Mouse (Mus musculus): ENCODE data around the gene Ifi203. TPM values are rescaled to one million over a fixed set of nuclear protein-coding genes. Genes with fewer than 3 reads are reported as not detected.
"Not testable (repeated sequence)": the region's sequence is repeated elsewhere in the genome, so short reads cannot be mapped to it uniquely, and the experiment has no call there.

Ifi203 gene
- total RNA-seq (2021) = 10 to 100 TPM; 10.3 to 14.7 TPM
- long read RNA-seq, experiment 1 = 0 reads
- long read RNA-seq, experiment 2, partial matches to known transcripts = 1 of 1 reads
- long read RNA-seq, experiment 2, other reads (novel, unspliced or antisense) = 0 of 1 reads

DNA sequence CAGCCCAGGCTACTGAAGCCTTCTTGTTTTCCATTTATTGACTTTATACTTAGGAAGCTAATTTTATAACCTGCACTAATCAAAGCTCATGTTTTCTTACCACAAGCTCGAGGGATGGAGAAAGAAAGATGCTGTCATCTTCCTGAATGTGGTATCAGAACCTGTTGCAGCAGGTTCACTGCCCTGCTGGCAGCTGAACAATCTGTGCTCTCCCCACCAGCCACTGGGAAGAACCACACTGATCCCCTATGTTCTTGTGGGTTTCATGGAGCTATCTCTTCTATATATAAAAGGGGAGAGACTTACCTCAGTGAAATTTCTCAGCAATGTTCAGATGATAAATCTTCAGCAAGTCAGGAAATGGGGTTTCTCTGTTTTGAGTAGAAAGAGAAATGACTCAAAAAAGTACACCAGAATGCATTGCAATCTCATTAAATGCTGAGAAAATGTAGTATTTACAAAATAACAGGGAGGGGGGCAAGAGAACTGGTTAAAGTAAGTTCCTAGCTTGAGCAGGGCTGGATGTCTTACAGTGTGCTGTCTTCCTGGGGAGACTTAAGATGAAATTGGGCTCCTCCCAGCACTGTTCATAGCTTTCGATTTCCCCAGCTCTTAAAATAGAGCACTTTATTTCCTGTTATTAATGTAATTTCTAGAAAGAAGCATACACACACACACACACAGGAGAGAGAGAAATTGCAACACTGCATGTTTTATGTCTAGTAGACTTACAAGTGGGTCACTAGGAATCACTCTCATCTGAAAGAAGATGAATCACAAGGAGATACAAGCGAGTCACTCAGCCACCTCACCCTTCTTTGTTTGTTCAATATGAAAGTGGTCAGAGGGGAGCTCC lies at the start of gene Ifi203, which contains the start of gene Mndal:
Gene Ifi203 (minus strand): TSS at position 749 of the 856 bp plus-strand sequence.
Gene Mndal (minus strand): TSS at position 568 of the 856 bp plus-strand sequence.
- not testable (repeated sequence) for DNase-seq (ENCODE audit: low spot score in 2 of 2)

DNA sequence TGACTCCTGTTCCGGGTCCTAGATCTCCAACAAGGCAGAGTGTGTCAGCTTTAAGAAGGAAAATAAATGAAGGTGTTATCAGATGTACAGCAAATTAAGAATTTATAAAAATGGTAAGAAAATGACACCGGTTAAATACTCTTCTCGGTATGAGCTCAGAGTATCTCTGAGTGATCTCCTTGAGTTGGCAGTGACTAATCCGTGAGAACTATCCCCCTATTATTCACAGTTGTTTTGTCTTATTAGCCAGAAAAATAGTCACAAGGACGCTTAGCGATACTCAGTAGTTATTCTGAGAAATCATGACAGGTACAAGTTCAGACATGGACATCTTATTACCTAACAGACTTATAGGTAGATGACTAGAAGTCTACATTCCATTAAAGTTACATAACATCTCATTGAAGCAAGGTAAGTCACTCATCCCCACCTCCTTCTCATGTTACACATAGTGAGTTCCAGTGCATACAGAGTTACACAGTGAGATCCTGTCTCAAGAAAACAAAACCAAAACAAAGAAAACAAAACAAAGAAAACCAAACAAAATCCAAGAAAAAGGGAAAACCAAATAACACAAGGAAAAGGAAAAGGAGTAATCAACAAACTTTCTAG lies 40.3 kb upstream of the Ifi203 start, which contains the start of gene Ifi202b:
Gene Ifi202b (minus strand): TSS at position 51 of the 612 bp plus-strand sequence.
- not testable (repeated sequence) for DNase-seq (ENCODE audit: low spot score in 2 of 2)

- DNase-seq (ENCODE audit: low spot score in 2 of 2) = not testable (repeated sequence)
Measured at GRCm38 (mm10) chr1:173981038-173981437, 38.6 kb upstream of the Ifi203 start.

DNA sequence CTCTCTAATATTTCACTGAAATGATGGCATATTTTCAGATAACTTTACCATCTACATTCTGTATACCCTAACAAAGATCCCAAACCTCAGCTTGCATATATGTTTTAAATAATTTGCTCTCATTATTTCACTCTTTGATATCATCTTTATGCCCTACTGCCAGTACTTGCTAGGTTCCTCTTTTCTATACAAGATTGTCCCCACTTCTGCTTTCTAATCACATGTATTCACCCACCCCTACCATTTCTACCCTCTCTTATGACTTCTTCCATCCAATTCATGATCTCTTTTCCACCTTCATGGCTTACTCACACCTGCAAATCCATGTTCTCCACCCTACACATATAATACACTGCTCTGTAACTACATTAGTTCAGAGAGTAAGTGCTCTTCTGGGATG lies 35.1 kb upstream of the Ifi203 start:
- no peak for DNase-seq (ENCODE audit: low spot score in 2 of 2)

GRCm38 (mm10) chr1:173973111-173973510 lies 30.6 kb upstream of the Ifi203 start:
- no peak for DNase-seq (ENCODE audit: low spot score in 2 of 2)

GRCm38 (mm10) chr1:173961491-173961890 lies 19.0 kb upstream of the Ifi203 start:
- DNase-seq (ENCODE audit: low spot score in 2 of 2) = not testable (repeated sequence)

- not testable (repeated sequence) for DNase-seq (ENCODE audit: low spot score in 2 of 2)
Measured at GRCm38 (mm10) chr1:173959998-173960397, 17.5 kb upstream of the Ifi203 start.

DNA sequence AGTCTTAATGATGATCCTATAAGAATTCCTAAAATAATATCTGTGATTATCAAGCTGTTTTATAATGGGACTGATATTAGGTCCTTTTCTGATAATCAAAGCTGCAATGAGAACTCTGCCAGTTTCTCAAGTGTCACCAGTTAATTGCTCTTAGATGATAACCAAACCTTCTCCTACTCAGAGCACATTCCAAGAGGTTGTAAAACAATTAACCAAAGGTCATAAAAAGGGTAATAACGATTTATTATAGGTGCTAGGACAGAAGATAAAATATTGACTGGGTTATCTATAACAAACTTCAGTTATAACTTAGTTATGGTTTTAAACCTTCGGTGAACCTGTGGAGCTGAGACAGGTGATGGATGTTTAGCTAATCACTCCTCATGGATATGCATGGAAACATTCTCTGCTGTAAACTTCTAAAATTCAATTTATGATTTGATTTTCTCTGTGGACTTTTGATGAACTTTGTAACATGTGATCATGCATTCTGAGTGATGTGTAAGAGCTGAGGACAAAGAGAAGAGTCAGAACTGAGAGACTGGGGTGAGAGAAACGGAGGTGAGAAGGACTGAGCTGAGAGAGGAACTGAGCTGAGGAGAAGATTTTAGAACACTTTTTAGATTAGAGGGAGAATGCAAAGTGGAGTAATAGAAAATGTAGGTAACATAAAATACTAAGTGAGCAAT lies 13.5 kb upstream of the Ifi203 start:
- DNase-seq (ENCODE audit: low spot score in 2 of 2) = not testable (repeated sequence)

- DNase-seq (ENCODE audit: low spot score in 2 of 2) = no peak
Measured at GRCm38 (mm10) chr1:173955071-173955796, 12.8 kb upstream of the Ifi203 start.

GRCm38 (mm10) chr1:173953563-173953962 lies 11.1 kb upstream of the Ifi203 start:
- DNase-seq (ENCODE audit: low spot score in 2 of 2) = no peak

DNA sequence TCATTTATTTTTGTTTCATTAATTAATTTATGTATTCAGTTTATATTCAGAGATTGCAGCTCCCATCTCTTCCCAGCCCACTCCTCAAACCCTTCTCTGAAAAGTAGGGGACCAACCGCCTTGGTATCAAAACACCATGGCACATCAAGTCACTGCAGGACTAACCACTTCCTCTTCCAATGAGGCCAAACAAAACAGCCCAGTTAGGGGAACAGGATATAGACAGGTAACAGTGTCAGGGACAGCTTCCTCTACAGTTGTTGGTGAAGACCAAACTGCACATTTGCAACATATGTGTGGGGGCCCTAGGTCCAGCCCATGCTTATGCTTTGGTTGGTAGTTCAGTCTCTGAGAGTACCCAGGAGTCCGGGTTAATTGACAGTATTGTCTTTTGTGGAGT lies 6.6 kb upstream of the Ifi203 start:
- DNase-seq (ENCODE audit: low spot score in 2 of 2) = not testable (repeated sequence)

DNA sequence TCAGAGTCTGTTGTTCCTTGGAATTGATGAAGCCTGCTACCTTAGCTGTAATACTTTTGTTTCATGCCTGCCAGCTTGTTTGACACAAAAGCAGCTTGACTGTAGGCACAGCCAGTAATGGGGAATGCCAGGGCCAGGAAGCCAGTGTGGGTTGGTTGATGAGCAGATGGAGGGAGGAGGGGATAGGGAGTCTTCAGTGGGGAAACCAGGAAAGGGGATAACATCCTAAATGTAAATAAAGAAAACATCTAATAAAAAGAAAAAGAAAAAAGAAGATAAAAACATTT lies 251 bp upstream of the Ifi203 start:
- not testable (repeated sequence) for DNase-seq (ENCODE audit: low spot score in 2 of 2)

DNA sequence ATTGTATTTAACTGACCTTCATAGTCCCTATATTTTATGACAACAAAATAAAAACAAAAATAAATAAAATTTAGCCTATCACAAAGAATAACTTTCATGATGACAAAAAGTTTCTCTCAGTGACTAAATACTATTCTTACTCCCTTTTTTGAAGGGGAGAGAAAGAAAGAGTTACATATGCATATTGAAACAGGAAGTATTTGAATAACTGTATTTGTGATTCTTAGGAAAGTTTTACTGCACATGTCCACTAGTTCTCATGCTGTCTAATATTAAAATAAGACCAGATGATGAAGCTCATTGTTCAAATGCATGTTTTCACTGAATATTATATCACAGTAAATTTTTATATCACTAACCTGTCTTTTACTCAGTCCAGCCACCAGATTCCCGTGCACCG lies 950 bp downstream of the Ifi203 start:
- DNase-seq (ENCODE audit: low spot score in 2 of 2) = not testable (repeated sequence)

GRCm38 (mm10) chr1:173919279-173919678 lies 23.2 kb downstream of the Ifi203 start:
- not testable (repeated sequence) for DNase-seq (ENCODE audit: low spot score in 2 of 2)

DNA sequence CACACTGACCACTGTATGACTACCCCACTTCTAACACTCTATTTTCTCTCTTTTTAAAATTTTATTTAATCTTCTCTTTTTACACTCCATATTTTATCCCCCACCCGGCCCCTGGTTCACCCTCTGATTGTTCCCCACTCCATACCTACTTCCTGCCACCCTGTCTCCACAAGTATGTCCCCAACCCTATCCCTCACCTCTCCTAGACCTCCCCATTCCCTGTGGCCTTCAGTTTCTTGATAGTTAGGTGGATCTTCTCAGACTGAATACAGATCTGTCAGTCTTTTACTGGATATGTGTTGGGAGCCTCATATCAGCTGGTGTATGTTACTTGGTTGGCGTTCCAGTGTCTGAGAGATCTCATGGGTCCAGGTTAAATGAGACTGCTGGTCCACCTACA lies 27.9 kb downstream of the Ifi203 start:
- no peak for DNase-seq (ENCODE audit: low spot score in 2 of 2)

DNA sequence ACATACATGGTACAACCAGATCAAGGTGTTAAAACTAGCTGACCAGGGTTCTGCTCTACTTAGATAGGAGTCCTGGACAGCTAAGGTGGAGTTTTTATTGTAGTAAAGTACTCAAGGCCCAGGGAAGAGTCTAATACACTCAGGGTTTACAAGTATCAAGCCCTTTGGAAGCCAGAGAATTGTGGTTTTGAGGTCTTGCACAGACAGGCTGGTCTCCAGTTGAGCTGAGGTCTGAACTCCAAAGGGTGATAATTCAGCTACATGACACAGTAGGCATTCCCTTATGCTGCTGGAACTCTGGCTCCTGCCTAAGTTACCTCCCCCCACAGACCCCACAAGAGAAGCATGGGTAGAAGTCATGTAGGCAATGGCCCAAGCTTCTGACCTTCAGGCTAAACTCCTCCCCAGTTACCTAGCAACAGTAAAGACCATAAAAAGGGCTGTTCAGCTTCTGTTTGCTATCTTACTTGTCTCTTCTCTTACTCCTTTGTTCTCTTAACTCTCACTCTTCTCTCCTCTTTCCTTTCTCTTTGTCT lies 29.1 kb downstream of the Ifi203 start:
- DNase-seq (ENCODE audit: low spot score in 2 of 2) = not testable (repeated sequence)

- not testable (repeated sequence) for DNase-seq (ENCODE audit: low spot score in 2 of 2)
Measured at GRCm38 (mm10) chr1:173912548-173913255, 29.8 kb downstream of the Ifi203 start, which contains the start of gene Ifi211. TSS of gene Ifi211 (minus strand) at chr1:173913046.

DNA sequence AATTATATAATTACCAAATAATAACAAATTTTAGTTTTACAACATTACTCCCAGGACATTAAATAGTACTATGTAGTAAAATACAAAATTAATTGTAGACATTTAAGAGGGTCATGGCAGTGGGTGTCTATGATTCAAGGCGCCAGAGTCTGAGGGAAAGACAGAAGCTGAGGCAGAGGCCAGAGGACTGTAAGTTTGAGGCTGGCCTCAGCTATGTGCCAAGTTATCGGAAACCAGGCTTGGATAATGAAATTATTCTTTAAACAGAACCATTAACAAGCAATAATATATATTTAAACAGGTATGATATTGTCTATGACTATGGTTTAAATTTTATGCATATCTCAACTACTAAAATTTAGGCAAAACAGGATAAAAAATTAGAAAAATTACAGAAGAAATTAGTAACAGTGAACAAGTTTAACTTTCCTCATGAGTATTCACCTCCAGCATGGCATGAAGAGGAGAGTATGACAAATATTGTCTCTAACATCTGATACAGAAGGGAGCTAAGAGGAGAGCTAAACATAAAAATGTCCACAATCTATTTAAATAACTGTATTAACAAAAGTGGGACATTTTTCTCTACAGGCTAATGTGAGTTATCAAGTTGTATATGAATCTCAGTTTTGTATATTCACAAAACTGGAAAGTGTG lies 30.5 kb downstream of the Ifi203 start:
- no peak for DNase-seq (ENCODE audit: low spot score in 2 of 2)

GRCm38 (mm10) chr1:173908390-173908789 lies 34.1 kb downstream of the Ifi203 start:
- DNase-seq (ENCODE audit: low spot score in 2 of 2) = not testable (repeated sequence)
